Mouse (Mus musculus): ENCODE data around the gene Olfr1472.
"Not testable (repeated sequence)": the region's sequence is repeated elsewhere in the genome, so short reads cannot be mapped to it uniquely, and the experiment has no call there.

Olfr1472 gene

DNA sequence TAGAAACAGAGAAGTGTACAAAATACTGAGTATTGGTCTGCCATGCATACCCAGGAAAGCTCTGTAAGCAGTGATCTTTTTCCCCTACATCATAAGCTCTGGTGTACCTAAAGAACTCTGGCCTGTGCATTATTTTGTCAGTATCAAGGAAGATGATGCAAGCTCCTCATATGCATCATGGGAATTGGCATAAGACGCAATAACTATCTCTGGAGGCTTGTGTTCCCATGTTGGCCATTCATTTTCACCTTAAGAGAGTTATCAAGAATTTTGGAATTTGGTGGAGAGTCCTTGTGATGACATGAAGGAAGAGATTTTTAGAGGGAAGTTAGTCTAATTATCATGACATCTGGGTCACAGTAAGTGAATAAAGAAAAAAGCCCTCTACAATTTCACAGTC is at the start of gene Olfr1472:
Gene Olfr1472 (minus strand): TSS at position 101 of the 400 bp plus-strand sequence.
- no peak for DNase-seq (ENCODE audit: low spot score in 2 of 2)

DNA sequence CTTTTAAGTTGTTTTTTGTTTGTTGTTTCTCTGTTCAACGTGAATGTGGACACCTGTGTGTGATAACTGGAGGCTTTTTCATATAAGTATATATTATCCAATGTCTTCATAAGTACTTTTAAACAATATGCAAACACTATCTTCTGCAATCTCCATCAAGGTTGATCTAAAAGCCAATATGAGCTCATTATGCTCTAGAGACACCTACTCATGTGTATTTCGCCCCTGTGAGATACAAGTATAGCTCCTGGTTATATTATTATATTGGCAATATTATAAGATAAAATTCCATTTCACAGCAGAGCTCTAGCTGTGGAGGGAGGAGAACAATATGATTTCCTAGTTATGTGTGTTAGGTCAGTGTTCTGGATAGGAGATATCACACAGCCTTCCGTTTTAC is 44.4 kb upstream of the Olfr1472 start, which contains the start of gene Olfr1477:
Gene Olfr1477 (plus strand): TSS at position 301 of the 400 bp plus-strand sequence.
- DNase-seq (ENCODE audit: low spot score in 2 of 2): no peak

DNA sequence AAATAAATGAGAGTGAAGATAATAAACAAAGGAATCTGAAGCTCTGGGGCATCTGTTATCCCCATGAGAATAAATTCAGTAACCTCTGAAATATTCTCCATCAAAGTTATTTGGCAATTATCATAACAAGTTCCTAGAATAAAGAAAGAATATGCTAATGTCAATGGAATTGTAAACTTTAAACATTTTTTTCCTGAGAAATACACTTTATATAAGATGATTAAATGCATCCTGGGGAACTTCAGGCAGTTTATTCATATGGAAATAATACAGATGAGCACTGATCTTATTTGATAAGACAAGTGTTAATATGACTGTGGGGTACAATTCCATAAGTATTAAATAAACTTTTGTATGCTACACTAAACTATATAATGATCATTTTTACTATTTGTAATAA is 24.2 kb upstream of the Olfr1472 start, which contains the start of gene Olfr1475:
Gene Olfr1475 (minus strand): TSS at position 101 of the 400 bp plus-strand sequence.
- no peak for DNase-seq (ENCODE audit: low spot score in 2 of 2)

DNA sequence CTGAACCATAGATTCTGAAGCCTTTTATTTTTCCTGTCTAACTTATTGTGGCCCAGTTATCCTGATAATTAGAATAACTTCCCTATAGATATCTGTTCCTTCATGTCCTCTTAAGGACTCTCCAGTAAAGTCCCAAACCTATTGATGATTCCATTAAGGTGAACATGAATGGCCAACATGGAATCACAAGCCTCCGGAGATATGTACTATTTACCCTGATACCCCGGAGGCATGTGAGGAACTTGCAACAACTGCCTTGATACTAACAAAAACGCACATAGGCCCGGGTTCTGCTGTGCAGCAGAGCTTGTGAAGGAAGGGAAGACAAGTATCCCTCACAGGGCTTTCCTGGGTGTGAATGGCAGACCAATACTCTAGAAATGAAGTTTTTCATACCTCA is 13.4 kb upstream of the Olfr1472 start, which contains the start of gene Olfr1474:
Gene Olfr1474 (plus strand): TSS at position 301 of the 400 bp plus-strand sequence.
- DNase-seq (ENCODE audit: low spot score in 2 of 2): not testable (repeated sequence)

DNA sequence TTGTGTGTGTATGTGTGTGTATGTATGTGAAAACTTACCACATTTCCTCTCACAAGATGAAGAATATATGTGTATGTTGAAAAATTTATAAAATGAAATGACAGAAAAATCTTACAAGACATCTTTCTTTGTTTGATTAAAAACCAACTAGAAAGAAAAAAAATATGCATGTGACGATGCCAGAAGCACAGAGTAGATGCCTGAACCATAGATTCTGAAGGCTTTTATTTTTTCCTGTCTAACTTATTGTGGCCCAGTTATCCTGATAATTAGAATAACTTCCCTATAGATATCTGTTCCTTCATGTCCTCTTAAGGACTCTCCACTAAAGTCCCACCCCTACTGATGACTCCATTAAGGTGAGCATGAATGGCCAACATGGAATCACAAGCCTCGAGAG is 12.8 kb downstream of the Olfr1472 start, which contains the start of gene Olfr1471:
Gene Olfr1471 (plus strand): TSS at position 301 of the 400 bp plus-strand sequence.
- DNase-seq (ENCODE audit: low spot score in 2 of 2): not testable (repeated sequence)

DNA sequence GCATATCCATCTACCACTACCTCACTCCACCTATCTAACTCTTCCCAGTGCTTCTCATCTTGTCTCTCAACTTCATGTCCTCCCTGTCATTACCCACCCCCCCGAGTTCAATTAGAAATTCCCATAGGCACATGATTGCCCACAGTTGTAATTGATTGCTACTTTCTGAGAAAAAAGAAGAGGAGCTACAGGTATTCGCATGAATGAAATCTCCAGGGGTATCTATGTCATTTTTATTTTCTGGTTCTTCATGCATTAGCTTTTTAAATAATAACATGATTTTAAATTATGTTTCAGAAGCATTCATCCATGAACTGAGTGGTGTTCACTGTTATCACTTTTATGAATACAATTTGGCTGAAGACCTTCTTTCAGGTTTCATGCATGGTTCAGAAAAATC is 48.3 kb downstream of the Olfr1472 start, which contains the start of gene Olfr1469:
Gene Olfr1469 (plus strand): TSS at position 301 of the 400 bp plus-strand sequence.
- no peak for DNase-seq (ENCODE audit: low spot score in 2 of 2)
